In genomic region chr7:80530646-80531045, GRCm38 (mm10) we compare ENCODE assay signal across 14 mouse cellular contexts.
"Had no signal": no experiment of that assay in that cellular context is flagged by ENCODE, and none has a peak within 500 bp of the region (broad histone marks: within the 10 kb centered on the region; RNA-seq: fewer than 3 reads in every experiment).

No protein-coding gene starts in this region.

- H3K4me3 ChIP-seq: kidney, embryonic 15.5 days; left cerebral cortex, adult 2 months; limb, embryonic 10.5 days; midbrain, embryonic 10.5 days; myocyte; neural tube, embryonic 15.5 days had no signal

- H3K9me3 ChIP-seq: kidney, embryonic 15.5 days; limb, embryonic 10.5 days; midbrain, embryonic 10.5 days; neural tube, embryonic 15.5 days had no signal

- H3K9ac ChIP-seq: kidney, embryonic 15.5 days; neural tube, embryonic 15.5 days had no signal

- H3K36me3 ChIP-seq: kidney, embryonic 15.5 days; neural tube, embryonic 15.5 days had no signal

- ATAC-seq: intestine, embryonic 16.5 days; lung, postnatal 0 days had no signal

- H3K4me2 ChIP-seq: kidney, embryonic 15.5 days; neural tube, embryonic 15.5 days had no signal

- H3K27me3 ChIP-seq: kidney, embryonic 15.5 days; neural tube, embryonic 15.5 days had no signal

- H3K27ac ChIP-seq: kidney, embryonic 15.5 days; left cerebral cortex, adult 2 months; limb, embryonic 10.5 days; midbrain, embryonic 10.5 days; neural tube, embryonic 15.5 days had no signal

- DNase-seq: kidney, adult 2 months; kidney, postnatal 14 days; lung, adult 2 months; midbrain, embryonic 14.5 days; thymus, adult 2 months; thymus, postnatal 25 days had no signal
